Mouse (Mus musculus) spleen, adult 2 months (tissue): ENCODE measurements around the gene Serhl. TPM values are rescaled to one million over a fixed set of nuclear protein-coding genes. Genes with fewer than 3 reads are reported as not detected.

Experiments used
- DNase-seq, 2 experiments: peaks; one replicate each; pipeline versions ENCODE4 v3.0.0 to v3.0.0-alpha.2; 2012 to 2021; ENCODE audit warnings: low spot score in 2 of 2, low read depth in 1 of 2
- H3K27ac ChIP-seq: fragments of 200-500 bp; 2 replicates; pipeline ENCODE4 v1.5.1; 2012; ENCODE audit warnings: low read length, inconsistent platforms; ENCODE audit not compliant: insufficient read depth
- H3K27me3 ChIP-seq: fragments of 200-500 bp; 2 replicates; pipeline ENCODE4 v1.6.1; 2012; ENCODE audit warnings: mild to moderate bottlenecking, moderate library complexity, low read length, inconsistent platforms; ENCODE audit not compliant: control insufficient read depth, insufficient read depth
- H3K36me3 ChIP-seq: fragments of 200-500 bp; 2 replicates; pipeline ENCODE4 v1.6.1; 2012; ENCODE audit warnings: mild to moderate bottlenecking, low read length, inconsistent platforms; ENCODE audit not compliant: control insufficient read depth, insufficient read depth
- H3K4me1 ChIP-seq: fragments of 200-500 bp; 2 replicates; pipeline ENCODE4 v1.6.1; 2011; ENCODE audit warnings: inconsistent platforms; ENCODE audit not compliant: control insufficient read depth, insufficient read depth, insufficient read length
- H3K4me3 ChIP-seq: fragments of 200-500 bp; 2 replicates; pipeline ENCODE4 v1.5.1; 2011; ENCODE audit warnings: mild to moderate bottlenecking, inconsistent platforms; ENCODE audit not compliant: insufficient read depth, insufficient read length; ENCODE audit errors: extremely low read depth
- CTCF ChIP-seq: fragments of 200-500 bp; IDR thresholded peaks from 2 replicates; pipeline ENCODE4 v1.5.1; 2011; ENCODE audit warnings: mild to moderate bottlenecking, inconsistent platforms; ENCODE audit not compliant: insufficient read depth, insufficient read length, insufficient replicate concordance; ENCODE audit errors: extremely low read depth
- POLR2A ChIP-seq: fragments of 200-500 bp; IDR thresholded peaks from 2 replicates; pipeline ENCODE4 v1.6.1; 2011; ENCODE audit warnings: low read depth, low read length, inconsistent platforms
- WGBS: fragments of 180-500 bp; shearing (Covaris S2); methylation state at CpG from one replicate; pipeline ENCODE4 v1.1.7; 2018; 5-methylcytosine and 5-hydroxymethylcytosine counted together
- polyA plus RNA-seq: library from polyadenylated mRNA; depleted of rRNA; stranded (reverse); fragments of >200 nt; gene quantifications from 2 replicates; pipeline ENCODE4 v1.2.3, GENCODE M21; 2012

Gene Serhl
- polyA plus RNA-seq, 1 experiment: 31.4 TPM

- Histone ChIP-seq H3K27ac (no peak overlapping the region), H3K4me3 (no peak overlapping the region), H3K27me3 (no peaks in the 10 kb centered on the region), H3K4me1 (no peaks in the 10 kb centered on the region; the same call in 1 of the 2 replicates), H3K36me3 (no peaks in the 10 kb centered on the region)
- TF ChIP-seq POLR2A: no peak
- no peak for TF ChIP-seq CTCF
- no peak for DNase-seq
- WGBS: 40% methylated on average over 13 of the region's 13 CpGs
Observed at GRCm38 (mm10) chr15:83084022-83084640, 5.2 kb upstream of the Serhl start.

- peak; percentile 30 to 36 for DNase-seq
- Histone ChIP-seq H3K4me1 (no peaks in the 10 kb centered on the region), H3K27ac (no peak overlapping the region), H3K27me3 (no peaks in the 10 kb centered on the region), H3K36me3 (no peaks in the 10 kb centered on the region), H3K4me3 (no peak overlapping the region)
- 33% methylated on average over 7 of the region's 7 CpGs for WGBS
- TF ChIP-seq POLR2A (no peak), CTCF (peak; percentile 54; the same call in 1 of the 2 replicates)
Observed at GRCm38 (mm10) chr15:83085901-83086300, 3.4 kb upstream of the Serhl start.

GRCm38 (mm10) chr15:83086636-83087328 lies 2.5 kb upstream of the Serhl start:
- no peak overlapping the region for H3K27ac ChIP-seq
- no peak for DNase-seq
- H3K4me3 ChIP-seq: no peak overlapping the region
- TF ChIP-seq CTCF (no peak), POLR2A (no peak)
- H3K27me3 ChIP-seq: no peaks in the 10 kb centered on the region
- 78% methylated on average over 13 of the region's 13 CpGs for WGBS
- no peaks in the 10 kb centered on the region for H3K4me1 ChIP-seq
- H3K36me3 ChIP-seq: no peaks in the 10 kb centered on the region

- H3K4me1 ChIP-seq: no peaks in the 10 kb centered on the region
- no peak overlapping the region for H3K27ac ChIP-seq
- no peaks in the 10 kb centered on the region for H3K36me3 ChIP-seq
- H3K27me3 ChIP-seq: no peaks in the 10 kb centered on the region
- no peak overlapping the region for H3K4me3 ChIP-seq
- WGBS: 49% methylated on average over 27 of the region's 27 CpGs
- no peak for DNase-seq
- TF ChIP-seq POLR2A (no peak), CTCF (no peak)
Observed at GRCm38 (mm10) chr15:83088495-83089428, 544 bp upstream of the Serhl start.

GRCm38 (mm10) chr15:83090874-83091273 lies 1.6 kb downstream of the Serhl start:
- H3K36me3 ChIP-seq: no peaks in the 10 kb centered on the region
- no peak for DNase-seq
- H3K4me1 ChIP-seq: no peaks in the 10 kb centered on the region
- no peaks in the 10 kb centered on the region for H3K27me3 ChIP-seq
- H3K27ac ChIP-seq: no peak overlapping the region
- no peak overlapping the region for H3K4me3 ChIP-seq
- no peak for TF ChIP-seq POLR2A
- no peak for TF ChIP-seq CTCF
- WGBS: 57% methylated on average over 3 of the region's 3 CpGs

- Histone ChIP-seq H3K27ac (no peak overlapping the region), H3K4me1 (no peaks in the 10 kb centered on the region), H3K36me3 (no peaks in the 10 kb centered on the region), H3K27me3 (no peaks in the 10 kb centered on the region), H3K4me3 (no peak overlapping the region)
- TF ChIP-seq POLR2A (no peak), CTCF (no peak)
- 80% methylated on average over 2 of the region's 2 CpGs for WGBS
- DNase-seq: no peak
Observed at GRCm38 (mm10) chr15:83093687-83094086, 4.4 kb downstream of the Serhl start.
